In genomic region chr1:91380453-91381090, GRCm38 (mm10) we compare ENCODE assay signal across 9 mouse cellular contexts. TPM values are rescaled to one million over a fixed set of nuclear protein-coding genes. Genes with fewer than 3 reads are reported as not detected.
DNase-seq lines count a peak whose midpoint lies in the region; ATAC-seq and TF ChIP-seq lines count a peak whose summit lies in the region.
"Had no signal": no experiment of that assay in that cellular context is flagged by ENCODE, and none has a peak within 500 bp of the region (broad histone marks: within the 10 kb centered on the region; RNA-seq: fewer than 3 reads in every experiment).

No protein-coding gene starts in this region.

- H3K79me2 ChIP-seq in liver, adult 2 months (ENCODE audit: control insufficient read depth, insufficient read depth, low read length) = no peaks in the 10 kb centered on the region

- H3K9me3 ChIP-seq in kidney, embryonic 14.5 days (ENCODE audit: control insufficient read depth, low read length) = no peaks in the 10 kb centered on the region
- no peaks in the 10 kb centered on the region for H3K9me3 ChIP-seq in stomach, embryonic 16.5 days (replicated peaks; ENCODE audit: control insufficient read depth, low read length)

- WGBS in kidney, embryonic 14.5 days = 65% methylated on average over 7 of the region's 7 CpGs
- WGBS in liver, adult 2 months = 51% methylated on average over 7 of the region's 7 CpGs
- WGBS in stomach, embryonic 16.5 days = 58% methylated on average over 7 of the region's 7 CpGs

- H3K9ac ChIP-seq in kidney, embryonic 14.5 days (ENCODE audit: low read depth, low read length) = no peak overlapping the region
- no peak overlapping the region for H3K9ac ChIP-seq in liver, adult 2 months (ENCODE audit: low read depth, low read length)
- H3K9ac ChIP-seq in stomach, embryonic 16.5 days (ENCODE audit: low read length) = no peak overlapping the region

- intact Hi-C loops in gastrocnemius, postnatal 14 days (cut with DNase I; ENCODE audit: low total_unique reads) = no loop called here

- no peak overlapping the region for H3K4me2 ChIP-seq in kidney, embryonic 14.5 days (replicated peaks; ENCODE audit: low read depth, low read length)
- H3K4me2 ChIP-seq in stomach, embryonic 16.5 days (ENCODE audit: low read depth, low read length) = no peak overlapping the region

- H3K36me3 ChIP-seq in kidney, embryonic 14.5 days (ENCODE audit: control insufficient read depth, insufficient read depth, low read length) = peaks cover 95% of the 10 kb centered on the region
- H3K36me3 ChIP-seq in liver, adult 2 months (ENCODE audit: control insufficient read depth, insufficient read depth, low read length) = peaks cover 76% of the 10 kb centered on the region
- H3K36me3 ChIP-seq in stomach, embryonic 16.5 days (ENCODE audit: control insufficient read depth, insufficient read depth, low read length) = peaks cover 54% of the 10 kb centered on the region

- no peak for TF ChIP-seq POLR2A in liver, adult 2 months (IDR thresholded peaks at IDR 0.05; ENCODE audit: extremely low read depth, insufficient read depth, low read length)

- TF ChIP-seq CTCF in liver, adult 2 months (IDR thresholded peaks at IDR 0.05; ENCODE audit: low read depth, low read length) = peak; percentile 69

- peak; percentile 84 for DNase-seq in 416B (ENCODE audit: low read depth)
- DNase-seq in T-cell, adult 2 months (ENCODE audit: low spot score) = peak; percentile 58
- DNase-seq in cerebellum, postnatal 4 days (ENCODE audit: low spot score in 2 of 2) = peak; percentile 74 to 79
- DNase-seq in gastrocnemius, postnatal 14 days = peak; percentile 77
- DNase-seq in liver, adult 2 months (ENCODE audit: extremely low read depth, low read depth, low spot score) = peak; percentile 64
- DNase-seq in naive thymus-derived CD4-positive, alpha-beta T cell, adult 2 months (ENCODE audit: low read depth) = peak; percentile 81

- ATAC-seq in kidney, embryonic 14.5 days (ENCODE audit: low FRiP score, low TSS enrichment) = 0 out of 2 replicates have a peak, but pooled peaks have one; percentile 63
- peak; percentile 56; the same call in 1 of the 2 replicates for ATAC-seq in stomach, embryonic 16.5 days (ENCODE audit: insufficient read depth, low FRiP score)

- no peaks in the 10 kb centered on the region for H3K4me1 ChIP-seq in kidney, embryonic 14.5 days (ENCODE audit: control insufficient read depth, insufficient read depth, low read length)
- H3K4me1 ChIP-seq in liver, adult 2 months (ENCODE audit: control insufficient read depth, insufficient read depth, low read length) = peaks cover 8% of the 10 kb centered on the region
- no peaks in the 10 kb centered on the region for H3K4me1 ChIP-seq in stomach, embryonic 16.5 days (ENCODE audit: control insufficient read depth, insufficient read depth, low read length)

- H3K27ac ChIP-seq in kidney, embryonic 14.5 days (ENCODE audit: low read depth, low read length) = no peak overlapping the region
- no peak overlapping the region for H3K27ac ChIP-seq in liver, adult 2 months (replicated peaks; ENCODE audit: insufficient read depth, low read depth, low read length)
- no peak overlapping the region for H3K27ac ChIP-seq in stomach, embryonic 16.5 days (ENCODE audit: low read length)

- no peaks in the 10 kb centered on the region for H3K27me3 ChIP-seq in kidney, embryonic 14.5 days (ENCODE audit: control insufficient read depth, insufficient read depth, low read length)
- H3K27me3 ChIP-seq in liver, adult 2 months (ENCODE audit: control insufficient read depth, insufficient read depth, low read length) = no peaks in the 10 kb centered on the region
- no peaks in the 10 kb centered on the region for H3K27me3 ChIP-seq in stomach, embryonic 16.5 days (ENCODE audit: control insufficient read depth, insufficient read depth, low read length)

- no peak overlapping the region for H3K4me3 ChIP-seq in kidney, embryonic 14.5 days (ENCODE audit: low read length)
- H3K4me3 ChIP-seq in liver, adult 2 months (ENCODE audit: insufficient read depth, low read depth, low read length) = no peak overlapping the region
- no peak overlapping the region for H3K4me3 ChIP-seq in stomach, embryonic 16.5 days (replicated peaks; ENCODE audit: low read length)
- H3K4me3 ChIP-seq: erythroblast, embryonic 14.5 days had no signal

RNA-seq across cellular contexts. Expression of gene Erfe, which starts 14.3 kb away (rescaled TPM):
- total RNA-seq in gastrocnemius, postnatal 14 days (2021) = 1 to 10 TPM; 2.0 to 2.6 TPM
- 2.3 and 2.5 TPM in 2 replicates for polyA plus RNA-seq in kidney, embryonic 14.5 days (2014; fragmentation: Nextera tagmentation; extraction: Ambion mirVana)
- not detected in 2 replicates for total RNA-seq in liver, adult 2 months (2014; rRNA removed)
- polyA plus RNA-seq in liver, adult 2 months (2012; rRNA removed) = not detected in 2 replicates
- 2.1 and 3.6 TPM in 2 replicates for polyA plus RNA-seq in stomach, embryonic 16.5 days (2015; fragmentation: Nextera tagmentation; extraction: Ambion mirVana)

RNA-seq across cellular contexts. Expression of gene Ilkap, which starts 18.0 kb away (rescaled TPM):
- total RNA-seq in gastrocnemius, postnatal 14 days (2021) = 10 to 100 TPM; 32.1 to 33.4 TPM
- 130 and 136 TPM in 2 replicates for polyA plus RNA-seq in kidney, embryonic 14.5 days (2014; fragmentation: Nextera tagmentation; extraction: Ambion mirVana)
- total RNA-seq in liver, adult 2 months (2014; rRNA removed) = 50.3 and 54.7 TPM in 2 replicates
- 25.2 and 32.0 TPM in 2 replicates for polyA plus RNA-seq in liver, adult 2 months (2012; rRNA removed)
- 113 and 115 TPM in 2 replicates for polyA plus RNA-seq in stomach, embryonic 16.5 days (2015; fragmentation: Nextera tagmentation; extraction: Ambion mirVana)

RNA-seq across cellular contexts. Expression of gene Klhl30, which starts 29.8 kb away (rescaled TPM):
- total RNA-seq in gastrocnemius, postnatal 14 days (2021) = 10 to 100 TPM; 50.4 to 72.9 TPM
- 0.07 TPM in 1 of 2 replicates, not detected in the other for polyA plus RNA-seq in kidney, embryonic 14.5 days (2014; fragmentation: Nextera tagmentation; extraction: Ambion mirVana)
- not detected in 2 replicates for total RNA-seq in liver, adult 2 months (2014; rRNA removed)
- polyA plus RNA-seq in liver, adult 2 months (2012; rRNA removed) = 0.02 TPM in 1 of 2 replicates, not detected in the other
- 0.37 and 2.6 TPM in 2 replicates for polyA plus RNA-seq in stomach, embryonic 16.5 days (2015; fragmentation: Nextera tagmentation; extraction: Ambion mirVana)
- polyA plus RNA-seq: erythroblast, embryonic 14.5 days had no signal

RNA-seq across cellular contexts. Expression of gene Hes6, which starts 33.3 kb away (rescaled TPM):
- total RNA-seq in gastrocnemius, postnatal 14 days (2021) = 10 to 100 TPM; 13.6 to 15.2 TPM
- 61.1 and 65.8 TPM in 2 replicates for polyA plus RNA-seq in kidney, embryonic 14.5 days (2014; fragmentation: Nextera tagmentation; extraction: Ambion mirVana)
- 64.6 and 97.0 TPM in 2 replicates for total RNA-seq in liver, adult 2 months (2014; rRNA removed)
- 107 and 112 TPM in 2 replicates for polyA plus RNA-seq in liver, adult 2 months (2012; rRNA removed)
- 58.6 and 67.2 TPM in 2 replicates for polyA plus RNA-seq in stomach, embryonic 16.5 days (2015; fragmentation: Nextera tagmentation; extraction: Ambion mirVana)

RNA-seq across cellular contexts. Expression of gene Espnl, which starts 58.7 kb away (rescaled TPM):
- total RNA-seq in gastrocnemius, postnatal 14 days (2021) = under 1 TPM; 0.07 to 0.18 TPM
- 0.03 TPM in 1 of 2 replicates, not detected in the other for polyA plus RNA-seq in kidney, embryonic 14.5 days (2014; fragmentation: Nextera tagmentation; extraction: Ambion mirVana)
- total RNA-seq in liver, adult 2 months (2014; rRNA removed) = 0.20 TPM in 1 of 2 replicates, not detected in the other
- 0.01 and 0.09 TPM in 2 replicates for polyA plus RNA-seq in liver, adult 2 months (2012; rRNA removed)
- 0.03 TPM in 1 of 2 replicates, not detected in the other for polyA plus RNA-seq in stomach, embryonic 16.5 days (2015; fragmentation: Nextera tagmentation; extraction: Ambion mirVana)
